Mouse (Mus musculus): ENCODE results near the gene Tspan9. TPM values are rescaled to one million over a fixed set of nuclear protein-coding genes. Genes with fewer than 3 reads are reported as not detected.

Gene Tspan9
- total and polyA plus RNA-seq, 2 experiments from 2014 or later, result 105 to 332 TPM

GRCm38 (mm10) chr6:128156476-128156875, 13.1 kb upstream of the Tspan9 start:
- Histone ChIP-seq H3K9me3 (replicated peaks; ENCODE audit: control insufficient read depth, low read length) (no peaks in the 10 kb centered on the region), H3K4me1 (ENCODE audit: control insufficient read depth, insufficient read depth) (no peaks in the 10 kb centered on the region), H3K4me3 (ENCODE audit: low read depth, low read length) (no peak overlapping the region), H3K4me2 (ENCODE audit: low read depth, low read length) (no peak overlapping the region), H3K36me3 (replicated peaks; ENCODE audit: control insufficient read depth, insufficient read depth, low read length) (no peaks in the 10 kb centered on the region), H3K27me3 (ENCODE audit: control insufficient read depth, insufficient read depth, low read length) (no peaks in the 10 kb centered on the region), H3K9ac (replicated peaks; ENCODE audit: low read depth, low read length) (no peak overlapping the region), H3K27ac (ENCODE audit: low read depth) (no peak overlapping the region)
- TF ChIP-seq EP300 (IDR thresholded peaks at IDR 0.05; ENCODE audit: low read depth), result no peak
- no peak for TF ChIP-seq CTCF (IDR thresholded peaks at IDR 0.05; ENCODE audit: low read depth)
- no peak for DNase-seq (ENCODE audit: low spot score)
- ATAC-seq (ENCODE audit: insufficient read depth, low read depth), result no peak
- 77% methylated on average over 4 of the region's 4 CpGs for WGBS

DNA sequence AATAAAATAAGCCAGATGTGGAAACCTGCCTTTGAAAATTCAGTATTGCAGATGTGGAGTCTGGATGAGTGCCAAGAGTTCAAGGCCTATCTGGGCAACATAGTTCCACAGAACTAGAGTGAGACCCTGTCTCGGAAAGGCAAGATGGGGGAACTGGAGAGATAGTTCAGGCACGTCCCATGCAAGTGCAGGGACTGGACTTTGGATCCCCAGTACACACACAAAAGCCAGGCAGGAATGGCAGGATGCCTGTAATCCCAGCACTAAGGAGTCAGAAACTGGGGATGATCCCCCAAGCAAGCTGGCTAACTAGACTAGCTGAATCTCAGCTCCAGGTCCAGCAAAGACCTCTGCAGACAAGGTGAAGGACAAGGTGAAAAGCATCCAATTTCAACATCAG, 12.5 kb upstream of the Tspan9 start:
- no peaks in the 10 kb centered on the region for H3K9me3 ChIP-seq (replicated peaks; ENCODE audit: control insufficient read depth, low read length)
- ATAC-seq (ENCODE audit: insufficient read depth, low read depth) (no peak), DNase-seq (ENCODE audit: low spot score) (no peak)
- no peaks in the 10 kb centered on the region for H3K27me3 ChIP-seq (ENCODE audit: control insufficient read depth, insufficient read depth, low read length)
- no peak overlapping the region for H3K4me2 ChIP-seq (ENCODE audit: low read depth, low read length)
- H3K4me1 ChIP-seq (ENCODE audit: control insufficient read depth, insufficient read depth), result no peaks in the 10 kb centered on the region
- no peak overlapping the region for H3K9ac ChIP-seq (replicated peaks; ENCODE audit: low read depth, low read length)
- H3K4me3 ChIP-seq (ENCODE audit: low read depth, low read length), result no peak overlapping the region
- 58% methylated on average over 2 of the region's 2 CpGs for WGBS
- no peak overlapping the region for H3K27ac ChIP-seq (ENCODE audit: low read depth)
- no peaks in the 10 kb centered on the region for H3K36me3 ChIP-seq (replicated peaks; ENCODE audit: control insufficient read depth, insufficient read depth, low read length)
- no peak for TF ChIP-seq CTCF (IDR thresholded peaks at IDR 0.05; ENCODE audit: low read depth)

- no peaks in the 10 kb centered on the region for H3K9me3 ChIP-seq (replicated peaks; ENCODE audit: control insufficient read depth, low read length)
- WGBS, result 48% methylated on average over 6 of the region's 6 CpGs
- no peak overlapping the region for H3K27ac ChIP-seq (ENCODE audit: low read depth)
- no peak overlapping the region for H3K9ac ChIP-seq (replicated peaks; ENCODE audit: low read depth, low read length)
- no peak overlapping the region for H3K4me2 ChIP-seq (ENCODE audit: low read depth, low read length)
- no peaks in the 10 kb centered on the region for H3K27me3 ChIP-seq (ENCODE audit: control insufficient read depth, insufficient read depth, low read length)
- no peak for TF ChIP-seq EP300 (IDR thresholded peaks at IDR 0.05; ENCODE audit: low read depth)
- TF ChIP-seq CTCF (IDR thresholded peaks at IDR 0.05; ENCODE audit: low read depth), result peak; percentile 86
- H3K36me3 ChIP-seq (replicated peaks; ENCODE audit: control insufficient read depth, insufficient read depth, low read length), result no peaks in the 10 kb centered on the region
- DNase-seq (ENCODE audit: low spot score) (peak; percentile 53), ATAC-seq (ENCODE audit: insufficient read depth, low read depth) (no peak)
- H3K4me3 ChIP-seq (ENCODE audit: low read depth, low read length), result no peak overlapping the region
- peaks cover 15% of the 10 kb centered on the region for H3K4me1 ChIP-seq (ENCODE audit: control insufficient read depth, insufficient read depth)
Observed at GRCm38 (mm10) chr6:128145765-128146164, 2.4 kb upstream of the Tspan9 start.

- Histone ChIP-seq H3K27ac (ENCODE audit: low read depth) (peak overlapping the region; percentile 88), H3K27me3 (ENCODE audit: control insufficient read depth, insufficient read depth, low read length) (no peaks in the 10 kb centered on the region), H3K4me1 (ENCODE audit: control insufficient read depth, insufficient read depth) (peaks cover 21% of the 10 kb centered on the region), H3K36me3 (replicated peaks; ENCODE audit: control insufficient read depth, insufficient read depth, low read length) (no peaks in the 10 kb centered on the region), H3K4me2 (ENCODE audit: low read depth, low read length) (peak overlapping the region; percentile 96), H3K4me3 (ENCODE audit: low read depth, low read length) (peak overlapping the region; percentile 83), H3K9me3 (replicated peaks; ENCODE audit: control insufficient read depth, low read length) (no peaks in the 10 kb centered on the region), H3K9ac (replicated peaks; ENCODE audit: low read depth, low read length) (peak overlapping the region; percentile 89)
- WGBS, result 4% methylated on average over 19 of the region's 20 CpGs
- TF ChIP-seq EP300 (IDR thresholded peaks at IDR 0.05; ENCODE audit: low read depth) (no peak; the same call in 1 of the 2 replicates), CTCF (IDR thresholded peaks at IDR 0.05; ENCODE audit: low read depth) (no peak)
- ATAC-seq (ENCODE audit: insufficient read depth, low read depth), result peak; percentile 57
- DNase-seq (ENCODE audit: low spot score), result peak; percentile 46
Observed at GRCm38 (mm10) chr6:128142369-128143278, 770 bp downstream of the Tspan9 start.

- TF ChIP-seq EP300 (IDR thresholded peaks at IDR 0.05; ENCODE audit: low read depth) (no peak), CTCF (IDR thresholded peaks at IDR 0.05; ENCODE audit: low read depth) (no peak)
- no peak overlapping the region for H3K4me2 ChIP-seq (ENCODE audit: low read depth, low read length)
- H3K36me3 ChIP-seq (replicated peaks; ENCODE audit: control insufficient read depth, insufficient read depth, low read length), result no peaks in the 10 kb centered on the region
- 48% methylated on average over 6 of the region's 6 CpGs for WGBS
- ATAC-seq (ENCODE audit: insufficient read depth, low read depth) (no peak), DNase-seq (ENCODE audit: low spot score) (no peak)
- no peak overlapping the region for H3K4me3 ChIP-seq (ENCODE audit: low read depth, low read length)
- H3K27ac ChIP-seq (ENCODE audit: low read depth), result no peak overlapping the region
- H3K9ac ChIP-seq (replicated peaks; ENCODE audit: low read depth, low read length), result no peak overlapping the region
- H3K27me3 ChIP-seq (ENCODE audit: control insufficient read depth, insufficient read depth, low read length), result no peaks in the 10 kb centered on the region
- H3K9me3 ChIP-seq (replicated peaks; ENCODE audit: control insufficient read depth, low read length), result no peaks in the 10 kb centered on the region
- peaks cover 21% of the 10 kb centered on the region for H3K4me1 ChIP-seq (ENCODE audit: control insufficient read depth, insufficient read depth)
Observed at GRCm38 (mm10) chr6:128140724-128141123, 2.7 kb downstream of the Tspan9 start.
